Mouse (Mus musculus) ES-E14 (cell line): ENCODE data around the gene Ppp3ca.

Experiments used
- HCFC1 ChIP-seq: IDR thresholded peaks from 2 replicates; pipeline ENCODE4 v1.6.1; 2012; ENCODE audit warnings: low read length, inconsistent platforms, borderline replicate concordance; ENCODE audit not compliant: insufficient read depth
- MAFK ChIP-seq: IDR thresholded peaks from 2 replicates; pipeline ENCODE4 v1.6.1; 2014; ENCODE audit warnings: mild to moderate bottlenecking, low read depth, low read length, inconsistent platforms; ENCODE audit not compliant: insufficient read depth
- ZC3H11A ChIP-seq: IDR thresholded peaks from 2 replicates; pipeline ENCODE4 v1.6.1; 2012; ENCODE audit warnings: low read depth, mild to moderate bottlenecking, inconsistent platforms, low read length, borderline replicate concordance
- ZNF384 ChIP-seq: IDR thresholded peaks from 2 replicates; pipeline ENCODE4 v1.6.1; 2012; ENCODE audit warnings: low read depth, low read length, inconsistent platforms

DNA sequence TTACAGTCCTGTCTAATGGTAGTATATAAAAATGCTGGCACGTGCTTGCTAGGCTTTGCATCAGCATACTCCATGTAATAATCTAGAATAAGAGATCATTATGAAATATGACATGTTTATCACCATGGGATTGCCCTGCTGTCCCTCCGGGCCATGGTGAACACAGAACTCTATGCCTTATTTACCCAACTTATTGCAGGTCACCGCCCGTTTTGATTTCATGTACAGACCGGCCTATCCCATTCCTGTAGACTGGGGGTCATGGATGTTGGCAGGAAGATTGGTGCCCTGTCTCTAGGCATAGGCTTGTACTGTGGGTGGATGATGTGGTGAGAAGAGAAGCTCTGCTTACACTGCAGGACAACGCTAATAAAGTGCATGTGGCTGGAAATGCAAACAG lies 115.8 kb downstream of the Ppp3ca start:
- TF ChIP-seq HCFC1 (no peak), ZC3H11A (no peak), ZNF384 (no peak), MAFK (no peak)
